Mouse (Mus musculus): ENCODE data around the gene Cfap65.

Gene Cfap65

GRCm38 (mm10) chr1:74880785-74881360 lies 54.5 kb downstream of the Cfap65 start:
- DNase-seq, result peak; percentile 94

DNA sequence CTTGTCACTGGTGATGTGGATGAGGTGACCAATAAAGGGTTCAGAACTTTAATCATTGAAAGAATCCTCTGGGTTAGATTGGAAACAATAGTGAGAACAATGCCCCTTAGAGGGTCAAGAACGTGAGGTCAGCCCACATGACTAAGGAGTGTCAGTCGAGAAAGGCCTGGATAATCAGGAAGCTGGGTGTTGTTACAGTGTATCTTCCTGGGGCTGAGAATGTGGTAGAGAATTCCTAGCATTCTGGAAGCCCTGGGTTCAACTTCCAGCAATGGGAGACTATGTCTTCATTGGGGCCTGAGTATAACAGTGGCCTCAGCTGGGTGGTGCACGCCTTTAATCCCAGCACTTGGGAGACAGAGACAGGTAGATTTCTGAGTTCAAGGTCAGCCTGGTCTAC lies 58.2 kb downstream of the Cfap65 start:
- DNase-seq, result no peak

- no peak for DNase-seq
Observed at GRCm38 (mm10) chr1:74872218-74872617, 63.2 kb downstream of the Cfap65 start.

DNA sequence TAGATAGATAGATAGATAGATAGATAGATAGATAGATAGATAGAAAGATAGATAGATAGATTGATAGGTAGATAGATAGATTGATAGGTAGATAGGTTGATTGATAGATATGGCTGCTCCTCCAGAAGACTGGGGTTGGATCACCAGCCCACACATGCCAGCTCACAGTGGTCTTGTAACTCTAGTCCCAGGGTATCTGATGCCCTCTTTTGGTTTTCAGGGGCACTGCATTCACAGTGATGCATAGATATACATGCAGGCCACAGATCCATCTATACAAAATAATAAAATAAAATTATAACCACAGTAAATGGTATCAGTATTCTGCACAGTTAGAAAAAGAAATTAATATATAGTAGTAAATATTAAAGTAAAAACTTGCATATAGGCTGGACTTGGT lies 73.6 kb downstream of the Cfap65 start:
- no peak for DNase-seq

GRCm38 (mm10) chr1:74859223-74859984 lies 76.0 kb downstream of the Cfap65 start:
- DNase-seq, result no peak

GRCm38 (mm10) chr1:74858805-74859204 lies 76.6 kb downstream of the Cfap65 start:
- DNase-seq, result no peak

GRCm38 (mm10) chr1:74858171-74858719 lies 77.2 kb downstream of the Cfap65 start:
- DNase-seq, result peak; percentile 92

- peak; percentile 84 for DNase-seq
Observed at GRCm38 (mm10) chr1:74857677-74858076, 77.7 kb downstream of the Cfap65 start.

GRCm38 (mm10) chr1:74857201-74857600 lies 78.2 kb downstream of the Cfap65 start:
- peak; percentile 61 for DNase-seq

DNA sequence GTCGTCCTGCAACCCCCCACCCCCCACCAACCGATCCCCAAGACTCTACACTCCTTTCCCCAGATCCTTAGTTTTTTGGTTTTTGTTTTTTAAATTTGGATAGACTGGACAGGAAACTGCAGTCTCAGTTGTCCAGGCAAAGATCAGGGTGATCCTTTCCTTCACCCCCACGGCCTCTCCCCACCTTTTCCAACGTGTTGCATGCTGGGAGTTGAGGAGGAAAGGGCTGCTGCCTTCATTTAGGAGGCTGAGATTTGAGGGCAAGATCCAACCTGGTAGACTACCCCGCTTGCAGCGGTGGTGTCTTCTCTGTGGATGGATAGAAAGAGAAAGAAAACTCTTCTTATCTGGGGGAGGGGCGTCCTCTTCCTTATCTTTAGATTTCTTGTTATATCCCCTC lies 78.6 kb downstream of the Cfap65 start:
- DNase-seq, result peak; percentile 56

GRCm38 (mm10) chr1:74856439-74856720 lies 79.0 kb downstream of the Cfap65 start:
- peak; percentile 65 for DNase-seq

GRCm38 (mm10) chr1:74855651-74856438 lies 79.6 kb downstream of the Cfap65 start:
- peak; percentile 87 for DNase-seq

DNA sequence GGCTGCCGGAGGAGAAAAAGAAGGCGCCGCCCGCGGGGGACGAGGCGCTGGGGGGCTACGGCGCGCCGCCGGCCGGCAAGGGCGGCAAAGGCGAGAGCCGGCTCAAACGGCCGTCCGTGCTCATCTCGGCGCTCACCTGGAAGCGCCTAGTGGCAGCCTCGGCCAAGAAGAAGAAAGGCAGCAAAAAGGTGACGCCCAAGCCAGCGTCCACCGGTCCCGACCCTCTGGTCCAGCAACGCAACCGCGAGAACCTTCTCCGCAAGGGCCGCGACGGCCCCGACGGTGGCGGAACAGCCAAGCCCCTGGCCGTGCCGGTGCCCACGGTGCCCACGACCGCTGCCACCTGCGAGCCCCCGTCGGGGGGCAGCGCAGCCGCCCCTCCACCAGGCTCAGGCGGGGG lies 80.2 kb downstream of the Cfap65 start:
- peak; percentile 79 for DNase-seq

DNA sequence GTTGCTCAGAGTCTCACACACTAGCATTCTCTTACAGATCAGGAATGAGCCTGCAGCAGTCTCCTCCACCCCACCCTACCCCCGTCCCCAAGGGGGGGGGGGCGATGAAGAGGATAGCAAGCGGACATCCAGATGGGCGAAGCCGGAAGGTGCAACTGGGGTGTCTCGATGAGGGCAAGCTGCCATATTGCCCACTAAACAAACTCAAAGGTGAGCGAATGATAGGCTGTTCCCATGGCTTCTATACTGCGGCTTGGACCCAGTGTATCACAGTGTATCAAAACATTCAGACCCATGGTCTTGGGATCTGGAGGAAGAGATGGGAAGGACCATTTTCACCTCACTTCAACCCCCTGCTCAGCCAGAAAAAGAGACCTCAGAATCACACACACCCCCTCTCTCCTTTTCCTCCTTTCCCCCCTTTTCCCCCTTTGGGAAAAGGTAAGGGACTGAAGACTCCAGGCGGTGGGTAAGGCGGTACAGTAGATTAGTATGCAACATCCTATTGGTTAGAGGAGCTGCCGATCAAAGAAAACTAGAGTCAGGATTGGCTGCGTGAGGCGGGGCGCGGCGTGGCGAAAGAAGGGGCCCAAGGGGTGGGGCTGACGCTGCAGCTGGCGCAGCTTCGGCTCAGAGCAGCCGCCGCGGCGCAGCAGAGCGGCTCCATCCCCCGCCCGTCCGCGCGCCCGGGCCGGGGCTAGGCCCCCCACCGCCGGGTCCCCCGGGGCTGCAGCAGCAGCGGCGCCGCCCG lies 80.9 kb downstream of the Cfap65 start, which contains the start of gene Cdk5r2:
Gene Cdk5r2, plus strand, starts transcription at position 629 of the 751 bp plus-strand sequence.
- DNase-seq, result peak; percentile 99

Data from heart, adult 11 months (tissue).